Mouse (Mus musculus) left cerebral cortex, adult 18-20 months (tissue): ENCODE results near the gene Hoxc4. TPM values are rescaled to one million over a fixed set of nuclear protein-coding genes. Genes with fewer than 3 reads are reported as not detected.

Experiments used
- DNase-seq, 2 experiments: peaks; one replicate each; pipeline ENCODE4 v3.0.0; 2021 to 2022; ENCODE audit warnings: low spot score in 2 of 2, mixed read lengths in 1 of 2
- total RNA-seq, 2 experiments: library from RNA; stranded (reverse); gene quantifications; 2 replicates each; pipeline ENCODE4 v1.2.3; 2021

Gene Hoxc4
- total RNA-seq, 2 experiments from 2014 or later = not detected

DNA sequence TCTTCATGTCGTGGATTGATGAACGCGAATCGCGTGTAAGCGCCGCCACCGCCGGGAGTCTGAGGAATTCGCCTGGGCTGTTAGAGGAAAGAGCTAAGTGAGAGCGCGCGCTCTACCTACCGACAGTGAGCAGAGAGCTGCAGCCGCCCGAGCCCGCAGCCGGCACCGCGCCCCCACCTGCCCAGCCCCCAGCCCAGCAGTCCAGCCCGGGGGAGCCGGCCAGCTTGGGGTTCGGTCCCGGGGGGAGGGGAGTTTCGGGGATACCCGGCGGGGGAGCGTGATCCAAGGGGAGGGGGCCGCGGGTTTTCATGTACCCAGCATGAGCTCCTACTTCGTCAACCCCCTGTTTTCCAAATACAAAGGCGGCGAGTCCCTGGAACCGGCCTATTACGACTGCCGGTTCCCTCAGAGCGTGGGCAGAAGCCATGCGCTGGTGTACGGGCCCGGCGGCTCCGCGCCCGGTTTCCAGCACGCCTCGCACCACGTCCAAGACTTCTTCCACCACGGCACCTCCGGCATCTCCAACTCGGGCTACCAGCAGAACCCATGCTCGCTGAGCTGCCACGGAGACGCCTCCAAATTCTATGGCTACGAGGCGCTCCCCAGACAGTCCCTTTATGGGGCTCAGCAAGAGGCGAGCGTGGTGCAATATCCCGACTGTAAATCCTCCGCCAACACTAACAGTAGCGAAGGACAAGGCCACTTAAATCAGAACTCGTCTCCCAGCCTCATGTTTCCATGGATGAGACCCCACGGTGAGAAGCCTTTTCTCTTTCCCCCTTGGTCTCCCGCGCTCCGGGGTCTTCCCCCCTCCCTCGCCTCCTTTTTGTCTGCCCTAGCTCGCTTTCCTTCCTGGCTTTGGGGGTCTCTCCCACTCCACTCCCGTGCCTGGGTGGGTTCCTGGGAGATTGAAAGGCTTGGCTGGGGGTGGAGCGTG, 28.0 kb upstream of the Hoxc4 start, which contains the start of gene Hoxc8:
Gene Hoxc8, plus strand, starts transcription at position 147 of the 937 bp plus-strand sequence.
- no peak for DNase-seq

DNA sequence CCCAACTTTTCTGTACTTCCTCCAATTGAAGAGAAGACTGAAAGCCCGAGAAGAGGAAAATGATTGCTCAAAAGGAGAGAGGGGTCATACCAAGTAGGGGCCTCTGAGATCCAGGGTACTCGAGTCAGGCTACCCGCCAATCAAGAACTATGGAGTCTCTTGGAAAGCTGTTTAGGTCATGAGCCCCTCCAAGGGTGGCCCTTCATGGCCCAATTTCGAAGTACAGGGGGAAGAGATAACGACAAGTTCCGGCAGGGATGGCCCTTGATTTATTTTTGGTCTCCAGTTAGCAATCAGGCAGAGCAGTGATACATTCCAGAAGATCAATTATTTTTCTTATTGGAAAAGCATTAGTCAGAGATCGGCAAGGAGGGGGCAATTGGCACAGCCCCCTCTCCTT, 27.0 kb upstream of the Hoxc4 start:
- no peak for DNase-seq

DNA sequence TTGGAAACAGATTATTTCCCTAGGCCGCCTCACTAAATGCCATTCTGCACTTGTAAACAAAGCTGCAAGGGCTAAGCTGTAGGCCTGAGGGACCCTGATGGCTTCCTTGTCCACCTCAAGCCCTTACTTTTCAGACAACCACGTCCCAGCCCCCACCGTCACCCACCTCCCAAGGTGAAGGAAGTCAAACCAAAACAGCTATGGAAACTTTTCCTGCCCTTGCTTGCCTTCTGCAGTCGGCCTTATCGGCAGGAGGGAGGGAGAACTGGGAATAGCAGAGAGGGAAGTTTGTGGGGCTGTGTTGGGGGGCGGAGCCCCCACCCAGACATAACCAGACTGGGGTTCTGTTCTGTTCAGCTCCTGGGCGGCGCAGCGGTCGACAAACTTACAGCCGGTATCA, 26.5 kb upstream of the Hoxc4 start:
- DNase-seq = no peak

DNA sequence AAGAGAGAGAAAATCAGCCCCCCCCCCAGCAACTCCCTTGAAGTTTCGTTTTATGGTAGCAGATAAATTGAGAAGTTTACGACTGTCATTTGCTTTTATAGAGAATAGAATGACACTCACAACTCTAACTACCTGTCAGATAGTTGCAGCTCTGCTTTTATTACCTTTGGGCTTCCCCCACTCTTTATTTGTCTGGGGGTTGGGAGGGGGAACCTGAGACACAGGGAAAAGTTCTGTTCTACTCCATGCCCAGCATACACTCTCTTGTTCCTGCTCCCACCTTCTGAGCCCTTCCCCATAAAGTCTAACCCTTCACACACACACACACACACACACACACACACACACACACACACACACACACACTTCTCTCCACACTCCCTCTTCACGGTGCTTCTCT, 25.9 kb upstream of the Hoxc4 start:
- DNase-seq = no peak

DNA sequence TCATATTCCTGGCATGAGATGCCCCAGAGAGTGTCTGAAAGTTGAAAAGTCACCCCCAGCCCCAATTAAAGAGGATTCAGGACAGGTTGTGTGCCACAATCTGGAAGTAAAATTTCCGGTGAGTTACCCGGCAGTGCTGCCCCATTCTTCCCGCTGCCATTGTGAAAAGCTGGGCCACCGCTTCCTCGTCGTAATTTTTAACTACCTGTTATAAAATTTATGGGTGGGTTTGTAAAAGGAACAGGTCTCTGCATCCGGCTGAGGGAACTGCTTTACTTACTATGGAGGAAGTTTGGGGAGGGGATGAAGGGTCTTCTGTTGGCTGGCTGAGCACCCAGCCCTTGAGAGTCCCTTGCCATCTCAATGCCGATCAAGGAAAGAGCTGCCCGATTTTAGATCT, 22.2 kb upstream of the Hoxc4 start:
- no peak for DNase-seq

DNA sequence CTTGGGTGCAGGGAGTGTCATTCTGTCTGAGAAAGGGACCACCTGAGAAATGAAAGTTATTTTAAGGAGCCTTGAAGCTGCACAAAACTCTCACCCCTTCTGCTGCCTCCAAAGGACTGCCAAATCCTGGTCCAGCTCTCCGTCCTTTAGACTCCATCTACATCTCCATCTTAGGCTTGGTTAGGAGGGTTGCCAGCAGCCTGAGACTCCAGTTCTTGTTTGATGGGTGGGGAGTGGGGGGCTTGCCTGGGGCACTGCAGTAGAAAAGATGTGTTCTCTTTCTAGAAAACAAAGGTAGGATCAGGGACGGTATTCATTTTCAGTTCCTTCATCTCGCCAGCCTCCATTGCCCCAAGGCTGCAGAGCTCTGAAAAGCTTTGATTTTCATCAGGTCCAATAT, 21.3 kb upstream of the Hoxc4 start:
- DNase-seq = no peak

DNA sequence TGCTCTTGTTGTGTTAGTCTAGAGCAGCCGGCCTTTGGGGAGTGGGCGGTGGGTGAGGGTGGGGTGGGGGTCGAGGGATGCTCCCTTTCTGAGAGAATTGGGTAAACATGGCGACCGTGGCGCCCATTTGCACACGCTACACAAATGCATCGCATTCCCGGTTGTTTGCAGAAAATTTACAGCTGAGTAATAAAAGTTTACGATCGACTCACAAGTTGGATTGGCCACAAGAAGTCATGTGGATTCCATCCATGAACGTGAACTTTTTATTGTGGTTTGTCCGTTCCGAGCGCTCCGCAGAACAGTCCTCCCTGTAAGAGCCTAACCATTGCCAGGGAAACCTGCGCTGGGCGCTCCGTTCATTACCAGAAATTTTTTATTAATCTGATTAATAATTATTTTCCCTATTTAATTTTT, 20.8 kb upstream of the Hoxc4 start, which contains the start of gene Hoxc6:
Gene Hoxc6, plus strand, starts transcription at position 319 of the 417 bp plus-strand sequence.
- DNase-seq = no peak

DNA sequence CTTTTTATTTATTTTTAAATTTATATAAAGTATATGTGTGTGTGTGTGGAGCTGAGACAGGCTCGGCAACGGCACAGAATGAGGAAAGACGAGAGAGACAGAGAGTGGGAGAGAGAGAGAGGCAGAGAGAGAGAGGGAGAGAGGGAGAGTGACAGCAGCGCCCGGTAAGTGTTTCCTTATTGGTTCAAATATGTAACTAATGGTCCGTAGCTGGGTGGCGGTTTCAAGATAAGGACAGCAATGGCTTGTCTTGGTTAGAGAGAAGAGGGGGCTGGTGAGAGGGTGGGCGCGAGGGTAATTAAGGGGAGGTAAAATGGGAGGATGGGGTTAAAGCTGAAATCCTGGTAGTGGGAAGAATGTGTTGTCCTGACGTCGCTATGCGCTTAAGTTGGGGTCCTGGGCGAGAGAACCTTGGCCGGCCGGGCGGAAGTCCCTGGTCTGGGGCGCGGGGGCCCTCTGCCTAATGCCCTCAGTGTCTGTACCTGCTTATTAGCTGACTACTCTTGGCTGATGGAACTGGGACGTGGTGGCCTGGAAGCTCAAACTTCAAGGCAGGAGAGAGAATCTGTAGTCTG, 20.0 kb upstream of the Hoxc4 start:
- no peak for DNase-seq

DNA sequence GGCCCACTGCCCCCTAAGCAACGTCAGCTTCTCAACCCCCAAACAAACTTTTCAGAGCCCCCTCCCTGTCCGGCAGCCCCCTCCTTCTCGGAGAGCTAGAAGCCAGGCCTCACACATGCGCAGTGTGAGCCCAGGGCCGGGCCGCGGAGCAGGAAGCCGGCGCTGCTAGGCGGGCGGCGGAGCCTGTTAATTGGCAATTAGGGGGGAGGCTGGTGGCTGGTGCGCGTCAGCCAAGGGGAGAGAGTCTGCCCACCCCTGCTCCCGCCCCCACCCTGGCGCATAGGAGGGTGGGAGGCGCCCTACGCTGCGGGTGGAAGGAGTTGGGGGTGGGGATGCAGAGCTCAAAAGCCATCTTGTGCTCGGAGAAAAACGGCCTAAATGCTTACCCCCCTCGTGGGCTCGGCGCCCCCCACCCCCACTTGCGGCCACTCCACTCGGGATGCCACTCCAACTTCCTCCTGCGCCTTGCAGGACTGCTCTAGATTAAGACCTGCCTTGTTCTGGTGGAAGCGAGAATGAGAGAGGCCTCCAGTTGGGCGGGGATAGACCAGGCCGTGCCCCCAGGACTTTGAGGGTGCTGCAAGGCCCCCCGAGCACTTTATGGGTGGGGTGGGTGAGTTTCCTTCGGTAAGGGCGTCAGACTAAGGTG, 19.4 kb upstream of the Hoxc4 start:
- peak in 1 of 2 experiments; percentile 25 for DNase-seq

DNA sequence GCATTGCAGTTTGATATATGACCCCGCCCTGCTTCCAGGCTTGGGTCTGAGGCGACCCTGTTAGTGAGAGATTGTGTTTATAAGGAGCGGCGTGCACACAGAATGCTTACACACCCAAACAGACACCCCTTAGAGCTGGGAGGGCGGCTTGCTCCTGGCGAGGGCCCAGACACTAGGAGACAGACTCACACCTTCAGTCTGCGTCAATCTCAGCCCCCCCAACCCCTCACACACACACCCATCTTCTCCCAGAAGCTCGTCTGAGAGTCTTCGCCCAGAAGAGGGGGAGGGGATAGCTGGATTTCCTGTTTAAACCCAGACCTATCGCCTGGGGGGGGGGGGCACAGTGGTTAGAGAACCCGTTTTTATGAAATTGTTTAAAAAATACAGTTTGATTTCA, 18.8 kb upstream of the Hoxc4 start:
- DNase-seq = no peak

DNA sequence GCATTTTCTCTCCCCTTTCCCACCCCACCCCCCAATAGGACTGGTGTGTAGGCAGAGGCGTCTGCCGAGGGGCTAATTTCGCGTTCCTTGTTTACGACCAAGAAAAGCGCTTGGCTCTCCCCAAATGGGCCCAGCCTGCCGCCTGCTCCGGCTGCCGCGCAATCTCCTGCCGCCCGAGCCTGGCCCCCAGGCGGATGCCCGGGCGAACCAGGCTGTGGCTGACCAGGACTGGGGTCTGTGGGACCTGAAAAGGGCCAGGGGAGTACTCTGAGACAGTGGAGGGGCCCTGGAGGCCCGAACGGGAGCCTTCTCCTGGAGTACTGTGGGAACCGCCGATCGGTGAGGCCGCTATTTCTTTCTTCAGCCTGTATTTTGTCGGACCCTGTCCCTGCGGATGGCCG, 18.2 kb upstream of the Hoxc4 start:
- no peak for DNase-seq

DNA sequence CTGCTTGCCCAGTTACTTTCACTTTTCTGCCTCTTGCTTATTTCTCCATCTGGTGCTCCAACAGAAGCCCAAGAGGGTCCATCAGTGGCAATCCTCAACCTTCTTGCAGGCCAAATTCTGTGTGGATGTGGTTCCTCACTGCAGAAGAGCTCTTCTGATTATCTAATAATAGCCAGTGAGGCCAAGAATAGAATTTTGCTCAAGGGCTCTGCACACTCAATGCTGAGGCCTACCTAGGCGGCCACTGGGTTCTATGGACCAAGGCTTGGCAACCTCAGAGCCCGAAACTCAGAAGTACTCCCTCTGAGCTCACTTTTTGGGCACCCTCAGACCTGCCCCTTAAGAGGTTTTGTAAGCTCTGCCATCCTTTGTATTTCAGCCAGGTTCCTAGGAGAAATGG, 17.4 kb upstream of the Hoxc4 start:
- no peak for DNase-seq

DNA sequence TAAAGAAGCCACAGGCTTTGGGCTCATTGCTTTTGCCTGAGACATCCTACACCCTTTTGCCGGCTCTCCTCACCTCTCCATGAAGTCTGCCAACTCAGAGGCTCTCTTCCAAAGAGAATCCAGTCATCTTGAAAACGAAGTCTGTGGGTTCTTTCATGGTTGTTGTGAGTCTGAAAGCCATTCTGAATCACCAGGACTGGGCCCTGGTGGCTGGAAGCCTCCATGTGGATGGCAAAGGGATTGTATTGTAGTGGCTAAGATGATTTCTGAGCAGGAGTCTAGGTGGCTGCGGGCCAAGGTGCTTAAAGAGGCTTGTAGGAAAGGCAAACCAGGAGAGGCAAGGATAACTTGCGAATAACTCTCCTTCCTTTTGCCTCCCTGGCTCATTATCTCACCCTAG, 16.6 kb upstream of the Hoxc4 start:
- no peak for DNase-seq

DNA sequence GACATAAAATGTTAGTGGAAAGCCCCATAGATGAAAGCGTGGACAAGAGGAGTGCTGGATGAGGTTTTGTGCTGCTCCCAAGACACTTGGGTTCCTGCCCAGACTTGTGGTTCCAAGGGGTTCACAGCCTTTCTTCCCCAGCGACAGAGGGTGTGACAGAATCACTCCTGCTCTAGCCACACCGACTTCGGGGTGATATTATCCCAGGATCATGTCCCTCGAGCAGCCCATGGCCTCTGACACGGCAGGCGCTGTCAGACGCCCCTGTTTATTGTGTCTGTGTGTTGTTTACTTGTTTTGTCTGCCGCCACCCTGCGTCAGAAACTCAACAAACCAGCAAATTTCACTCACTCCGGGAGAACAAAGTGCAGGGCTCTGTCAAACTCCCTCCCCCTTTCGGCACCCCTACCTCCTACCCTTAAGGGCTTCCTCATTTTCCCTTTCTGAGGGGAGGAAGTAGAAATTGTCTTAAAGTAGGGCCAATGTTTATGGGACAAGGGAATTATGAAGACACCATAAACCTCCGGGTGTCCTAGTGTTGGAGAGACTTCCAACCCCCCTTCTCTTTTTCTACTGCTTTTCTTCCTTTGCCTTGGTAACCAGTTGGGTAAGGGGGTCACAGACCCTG, 15.8 kb upstream of the Hoxc4 start:
- DNase-seq = no peak

DNA sequence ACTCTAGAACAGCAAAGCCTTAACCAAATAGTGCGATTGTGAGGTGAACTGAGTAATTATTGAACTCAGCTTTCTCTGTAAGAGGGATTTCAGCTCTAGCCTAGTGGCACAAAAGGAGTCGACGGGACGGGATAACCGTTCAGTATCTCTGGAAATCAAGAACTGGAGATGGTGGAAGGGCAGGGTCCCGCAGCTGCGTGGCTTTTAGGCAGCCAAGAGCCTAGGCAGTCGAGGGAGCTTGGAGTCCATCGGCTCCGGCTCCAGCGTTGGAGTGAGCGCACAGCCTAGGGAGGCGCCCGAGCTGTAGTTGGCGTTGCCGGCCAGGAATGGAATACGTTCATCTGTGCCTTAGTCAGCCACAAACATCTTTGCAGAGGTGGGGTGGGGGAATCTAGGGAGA, 13.4 kb upstream of the Hoxc4 start:
- DNase-seq = no peak

DNA sequence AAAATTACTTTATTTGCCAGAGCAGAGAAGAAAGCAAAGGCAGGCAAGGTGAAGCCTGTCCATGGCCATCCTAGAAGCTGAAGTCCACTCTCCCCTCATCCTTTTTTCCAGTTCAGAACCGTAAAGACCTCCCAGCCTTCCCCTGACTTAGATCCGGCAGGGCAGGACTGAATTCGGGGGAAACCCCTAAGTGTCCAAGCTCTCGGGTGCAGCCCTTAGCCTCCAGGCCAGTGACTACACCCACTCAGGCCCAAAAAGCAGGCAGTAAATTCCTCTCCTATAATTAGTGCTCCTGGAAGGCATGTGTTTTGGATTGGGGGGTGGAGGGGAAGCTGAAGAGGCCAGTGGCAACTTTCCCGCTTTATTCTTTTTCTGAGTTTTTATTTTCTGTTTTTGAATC, 12.9 kb upstream of the Hoxc4 start:
- DNase-seq = no peak

DNA sequence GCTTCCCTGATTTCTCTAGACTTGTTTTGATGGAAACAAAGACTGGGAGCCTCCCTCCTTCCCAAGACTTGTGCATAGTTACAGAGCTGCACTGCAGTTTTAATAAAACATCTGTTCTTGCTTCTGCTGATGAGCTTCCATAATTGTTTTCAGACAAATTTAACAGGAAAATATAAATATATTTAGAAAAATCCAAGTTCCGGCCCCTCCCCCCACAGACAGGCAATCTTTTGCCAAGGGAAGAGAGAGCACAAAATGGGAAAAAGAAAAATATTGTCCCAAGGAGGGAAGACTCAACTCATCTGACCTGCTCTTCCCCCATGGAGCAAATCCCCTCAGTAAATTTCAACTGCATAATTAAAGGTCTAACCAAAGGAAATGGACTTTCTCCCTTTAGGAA, 12.4 kb upstream of the Hoxc4 start:
- DNase-seq = no peak

DNA sequence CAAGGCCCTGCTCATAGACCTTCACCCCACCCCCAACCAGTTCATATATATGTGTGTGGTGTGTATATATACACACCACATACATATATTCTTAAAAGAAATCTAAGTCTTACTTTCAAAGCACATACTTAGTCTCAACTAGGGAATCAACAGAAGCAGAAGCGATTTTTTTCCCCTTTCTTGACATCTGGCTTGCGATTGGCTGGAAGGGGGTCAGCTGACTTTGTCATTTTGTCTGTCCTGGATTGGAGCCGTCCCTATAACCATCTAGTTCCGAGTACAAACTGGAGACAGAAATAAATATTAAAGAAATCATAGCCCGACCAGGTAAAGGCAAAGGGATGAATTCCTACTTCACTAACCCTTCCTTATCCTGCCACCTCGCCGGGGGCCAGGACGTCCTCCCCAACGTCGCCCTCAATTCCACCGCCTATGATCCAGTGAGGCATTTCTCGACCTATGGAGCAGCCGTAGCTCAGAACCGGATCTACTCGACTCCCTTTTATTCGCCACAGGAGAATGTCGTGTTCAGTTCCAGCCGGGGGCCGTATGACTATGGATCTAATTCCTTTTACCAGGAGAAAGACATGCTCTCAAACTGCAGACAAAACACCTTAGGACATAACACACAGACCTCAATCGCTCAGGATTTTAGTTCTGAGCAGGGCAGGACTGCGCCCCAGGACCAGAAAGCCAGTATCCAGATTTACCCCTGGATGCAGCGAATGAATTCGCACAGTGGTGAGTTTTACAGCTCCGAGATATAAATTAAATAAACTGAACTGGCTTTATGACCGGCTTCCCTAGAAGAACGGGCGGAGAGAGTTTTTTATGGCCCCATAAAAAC, 9.2 kb upstream of the Hoxc4 start:
- no peak for DNase-seq

DNA sequence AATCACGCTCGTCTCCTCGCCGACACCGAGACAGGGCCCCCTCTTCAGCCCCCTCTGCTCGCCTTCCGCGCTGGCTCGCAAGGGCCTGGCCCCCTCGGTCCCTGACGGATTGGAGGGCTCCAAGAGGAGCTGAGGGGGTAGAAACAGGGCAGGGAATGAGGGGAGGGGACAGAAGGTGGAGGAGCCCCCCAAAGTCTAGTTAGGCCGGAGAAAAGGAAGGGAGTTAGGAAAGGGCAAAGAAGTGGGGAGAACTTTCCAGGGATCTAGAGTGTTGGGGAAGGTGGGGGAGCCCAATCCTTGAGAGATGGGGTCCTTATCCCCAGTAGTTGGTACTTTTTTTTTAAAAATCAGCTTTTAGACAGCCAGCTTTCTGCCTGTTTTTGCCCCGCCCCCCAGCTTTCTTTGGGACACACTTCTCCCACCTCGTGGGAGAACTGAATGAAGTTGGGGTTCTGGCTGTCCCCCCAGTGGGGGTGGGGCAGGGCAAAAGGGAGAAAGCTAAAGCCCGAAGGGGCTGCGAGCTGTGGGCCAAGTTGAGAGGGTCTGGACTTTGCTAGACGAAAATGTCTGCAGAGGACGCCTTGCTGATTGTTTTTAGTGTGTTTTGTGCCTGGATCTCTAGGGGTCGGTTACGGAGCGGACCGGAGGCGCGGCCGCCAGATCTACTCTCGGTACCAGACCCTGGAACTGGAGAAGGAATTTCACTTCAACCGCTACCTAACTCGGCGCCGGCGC, 8.5 kb upstream of the Hoxc4 start:
- DNase-seq = no peak
